In genomic region chr17:45398021-45398420, GRCm38 (mm10) we compare ENCODE assay signal across 24 mouse cellular contexts.
"Had no signal": no experiment of that assay in that cellular context is flagged by ENCODE, and none has a peak within 500 bp of the region (broad histone marks: within the 10 kb centered on the region; RNA-seq: fewer than 3 reads in every experiment).

No protein-coding gene starts in this region.

- H3K4me1 ChIP-seq: liver, embryonic 12.5 days; liver, embryonic 13.5 days; midbrain, embryonic 10.5 days; midbrain, embryonic 12.5 days; midbrain, embryonic 13.5 days; neural tube, embryonic 12.5 days had no signal

- H3K4me3 ChIP-seq: limb, embryonic 10.5 days; limb, embryonic 12.5 days; limb, embryonic 13.5 days; limb, embryonic 15.5 days; liver, embryonic 12.5 days; liver, embryonic 13.5 days; liver, embryonic 15.5 days; lung, embryonic 15.5 days; megakaryocyte, embryonic 14.5 days; midbrain, embryonic 10.5 days; midbrain, embryonic 12.5 days; midbrain, embryonic 13.5 days; midbrain, embryonic 15.5 days; myocyte; neural tube, embryonic 12.5 days had no signal

- DNase-seq: left cerebral cortex, postnatal 4 days; liver, embryonic 13.5 days; liver, postnatal 0 days; lung, adult 18-20 months; lung, adult 2 months; lung, postnatal 10 days; lung, postnatal 14 days; lung, postnatal 4 days had no signal

- H3K27ac ChIP-seq: limb, embryonic 10.5 days; limb, embryonic 12.5 days; limb, embryonic 13.5 days; limb, embryonic 15.5 days; liver, embryonic 12.5 days; liver, embryonic 13.5 days; liver, embryonic 14.5 days; liver, embryonic 15.5 days; lung, embryonic 15.5 days; macrophage; midbrain, embryonic 10.5 days; midbrain, embryonic 12.5 days; midbrain, embryonic 13.5 days; midbrain, embryonic 15.5 days; neural tube, embryonic 12.5 days had no signal

- H3K27me3 ChIP-seq: limb, embryonic 12.5 days; limb, embryonic 15.5 days; liver, embryonic 12.5 days; liver, embryonic 13.5 days; liver, embryonic 15.5 days; lung, embryonic 15.5 days; megakaryocyte, embryonic 14.5 days; midbrain, embryonic 12.5 days; midbrain, embryonic 13.5 days; midbrain, embryonic 15.5 days; neural tube, embryonic 12.5 days had no signal
